Mouse (Mus musculus) midbrain, embryonic 11.5 days (tissue): ENCODE results near the gene Copb2. TPM values are rescaled to one million over a fixed set of nuclear protein-coding genes. Genes with fewer than 3 reads are reported as not detected.

Source experiments
- ATAC-seq: fragments of 200-750 bp; cut with Nextera tagmentation; 2 replicates; pipeline ENCODE4 v1.8.0; 2017; ENCODE audit warnings: moderate TSS enrichment, moderate library complexity; ENCODE audit not compliant: low FRiP score
- DNase-seq: peaks from one replicate; pipeline ENCODE4 v3.0.0; 2015; ENCODE audit warnings: low spot score; ENCODE audit errors: missing footprints
- H3K27ac ChIP-seq: fragments of 300-500 bp; sonication (generic); 2 replicates; pipeline ENCODE4 v1.5.1; 2014; ENCODE audit warnings: low read depth, low read length
- H3K27me3 ChIP-seq: fragments of 300-500 bp; sonication (generic); 2 replicates; pipeline ENCODE4 v1.6.1; 2014; ENCODE audit warnings: mild to moderate bottlenecking, low read length, moderate library complexity, mixed read lengths; ENCODE audit not compliant: control insufficient read depth, insufficient read depth
- H3K36me3 ChIP-seq: fragments of 300-500 bp; sonication (generic); 2 replicates; pipeline ENCODE4 v1.6.1; 2014; ENCODE audit warnings: mild to moderate bottlenecking, low read length, moderate library complexity, mixed read lengths; ENCODE audit not compliant: control insufficient read depth, insufficient read depth
- H3K4me1 ChIP-seq: fragments of 300-500 bp; sonication (generic); 2 replicates; pipeline ENCODE4 v1.6.1; 2014; ENCODE audit warnings: low read length; ENCODE audit not compliant: control insufficient read depth, insufficient read depth
- H3K4me2 ChIP-seq: fragments of 300-500 bp; sonication (generic); 2 replicates; pipeline ENCODE4 v1.6.1; 2014; ENCODE audit warnings: mild to moderate bottlenecking, moderate library complexity
- H3K4me3 ChIP-seq: fragments of 300-500 bp; sonication (generic); 2 replicates; pipeline ENCODE4 v1.5.1; 2014; ENCODE audit warnings: low read depth, low read length
- H3K9ac ChIP-seq: fragments of 300-500 bp; sonication (generic); 2 replicates; pipeline ENCODE4 v1.6.1; 2014; ENCODE audit warnings: low read length
- H3K9me3 ChIP-seq: fragments of 300-500 bp; sonication (generic); 2 replicates; pipeline ENCODE4 v1.6.1; 2016; ENCODE audit warnings: low read length; ENCODE audit not compliant: control insufficient read depth
- WGBS: fragments of 180-500 bp; shearing (Covaris S2); extraction: QIAGEN DNeasy Blood & Tissue Kit; methylation state at CpG from one replicate; pipeline ENCODE4 v1.1.7; 2014; 5-methylcytosine and 5-hydroxymethylcytosine counted together
- polyA plus RNA-seq: library from polyadenylated mRNA; unstranded; fragments of >200 nt; fragmentation: Nextera tagmentation; extraction: Ambion mirVana; gene quantifications from 2 replicates; pipeline ENCODE4 v1.2.1, GENCODE M21; 2014

Gene Copb2
- polyA plus RNA-seq, result 174 and 194 TPM in 2 replicates

DNA sequence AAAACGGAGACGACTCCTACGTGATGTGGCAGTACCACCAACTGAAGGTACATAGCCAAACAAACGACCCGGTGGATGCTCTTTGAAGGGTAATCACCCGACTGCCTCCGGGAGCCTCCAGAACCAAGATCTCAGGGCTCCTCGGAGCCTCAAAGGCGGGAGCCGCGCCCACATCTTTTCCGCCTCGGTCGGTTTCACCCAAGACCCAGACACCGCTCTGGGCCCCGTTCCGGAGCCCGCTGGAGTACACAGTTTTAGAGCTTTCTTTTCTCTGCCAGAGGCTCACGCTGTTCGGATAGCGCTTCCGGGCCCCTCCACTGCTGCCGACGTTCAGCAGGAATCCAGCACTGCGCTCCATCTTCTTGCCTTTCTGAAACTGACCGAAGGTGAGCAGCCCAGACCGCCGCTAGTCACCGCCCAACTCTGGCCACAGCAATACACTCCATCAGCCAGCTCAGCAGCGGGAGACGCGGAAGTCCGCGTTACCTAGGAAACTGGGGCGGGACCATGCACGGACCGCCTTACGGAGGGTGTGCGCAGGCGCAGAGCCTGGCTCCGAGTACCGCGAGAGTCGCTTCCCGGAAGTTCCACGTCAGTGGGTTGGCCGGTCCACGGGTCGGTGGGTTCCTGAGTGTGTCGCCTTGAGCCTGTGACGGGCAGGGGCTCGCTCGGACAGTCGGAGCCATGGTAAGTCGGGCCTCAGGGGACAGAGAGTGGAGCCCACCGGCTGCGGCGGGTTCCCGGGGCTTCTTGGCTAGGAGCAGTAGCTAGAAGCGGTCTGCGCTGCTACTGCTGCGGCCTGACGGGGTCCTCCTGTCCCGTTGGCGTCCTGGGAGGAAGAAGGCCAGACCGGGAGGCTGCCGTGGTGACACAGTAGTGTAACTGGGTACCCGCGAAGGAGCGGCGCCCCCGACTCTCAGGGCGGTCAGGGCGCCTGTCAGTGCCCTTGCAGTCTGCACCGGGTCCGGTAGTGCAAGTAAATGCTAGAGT lies at the start of gene Copb2:
Gene Copb2 (plus strand): TSS at position 585 of the 990 bp plus-strand sequence.
- H3K36me3 ChIP-seq, result no peaks in the 10 kb centered on the region; the same call in 1 of the 2 replicates
- no peaks in the 10 kb centered on the region for H3K9me3 ChIP-seq
- peak within 1 kb of the TSS; percentile 91 for H3K9ac ChIP-seq
- DNase-seq (peak; percentile 100), ATAC-seq (peak; percentile 100)
- H3K27me3 ChIP-seq, result no peaks in the 10 kb centered on the region
- H3K4me3 ChIP-seq, result peak within 1 kb of the TSS; percentile 94
- peak within 1 kb of the TSS; percentile 76 for H3K27ac ChIP-seq
- WGBS, result under 1% methylated on average over 76 of the region's 76 CpGs
- H3K4me2 ChIP-seq, result peak within 1 kb of the TSS; percentile 86
- H3K4me1 ChIP-seq, result peaks cover 15% of the 10 kb centered on the region

- no peaks in the 10 kb centered on the region for H3K9me3 ChIP-seq
- no peak overlapping the region for H3K27ac ChIP-seq
- peaks cover 7% of the 10 kb centered on the region; the same call in 1 of the 2 replicates for H3K4me1 ChIP-seq
- no peak overlapping the region for H3K4me2 ChIP-seq
- H3K27me3 ChIP-seq, result no peaks in the 10 kb centered on the region
- no peak overlapping the region for H3K4me3 ChIP-seq
- H3K36me3 ChIP-seq, result no peaks in the 10 kb centered on the region
- DNase-seq, result no peak
- H3K9ac ChIP-seq, result no peak overlapping the region
- ATAC-seq, result no peak
- WGBS, result 74% methylated on average over 2 of the region's 2 CpGs
Measured at GRCm38 (mm10) chr9:98523872-98524271, 39.6 kb upstream of the Copb2 start.

DNA sequence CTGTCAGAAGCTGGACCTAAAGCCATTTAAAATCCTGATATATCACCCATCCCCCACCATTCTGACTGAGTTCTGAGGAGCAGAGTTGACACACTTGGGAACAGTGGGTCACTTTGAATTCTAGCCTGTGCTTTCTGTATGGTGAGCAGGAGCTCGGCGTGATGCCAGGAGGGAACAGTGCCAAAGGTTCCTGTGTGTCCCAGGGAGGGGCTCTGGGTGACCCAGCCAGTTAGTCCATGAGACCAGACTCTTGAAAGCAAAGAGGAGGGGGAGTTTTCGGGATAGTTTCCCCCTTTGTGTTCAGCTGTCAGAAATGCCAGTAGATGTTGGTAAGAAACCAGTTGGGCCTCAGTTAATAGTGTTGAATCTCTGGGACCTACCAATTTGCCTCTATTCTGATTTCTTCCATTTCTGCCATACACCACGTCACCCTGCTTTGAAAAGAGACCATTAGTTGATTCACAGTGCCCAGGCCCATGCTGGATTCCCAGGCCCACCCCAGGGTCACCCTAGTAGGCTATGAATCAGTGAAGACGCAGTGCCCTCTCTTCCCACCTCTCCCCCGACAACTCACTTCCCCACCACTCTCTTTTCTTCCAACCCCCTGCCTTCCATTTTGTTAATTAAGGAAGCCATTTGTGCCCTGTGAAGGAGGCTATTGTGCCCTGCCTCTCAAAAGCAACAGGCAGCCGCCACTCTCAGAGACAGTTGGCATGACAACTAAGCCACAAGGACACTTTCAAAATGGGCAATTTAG lies 38.6 kb upstream of the Copb2 start:
- no peaks in the 10 kb centered on the region for H3K27me3 ChIP-seq
- no peak overlapping the region for H3K4me2 ChIP-seq
- 51% methylated on average over 7 of the region's 7 CpGs for WGBS

DNA sequence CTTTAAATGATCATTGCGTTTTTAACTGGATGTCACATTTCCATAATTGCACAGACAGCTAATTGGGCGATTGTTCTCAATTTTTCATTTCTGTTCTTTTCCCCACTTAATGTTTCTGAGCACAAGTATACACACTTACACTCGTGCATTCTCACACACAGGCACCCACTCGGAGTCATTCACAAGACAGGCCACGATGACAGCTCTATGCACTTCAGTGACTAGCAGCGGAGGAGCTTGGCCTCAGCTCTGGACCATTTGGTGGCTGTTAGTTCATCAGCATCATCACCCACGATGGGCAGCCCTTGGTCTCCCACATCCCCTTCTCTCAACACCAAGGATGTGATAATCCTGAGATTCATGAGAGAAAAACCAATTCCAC lies 38.0 kb upstream of the Copb2 start:
- Histone ChIP-seq H3K36me3 (no peaks in the 10 kb centered on the region), H3K4me3 (no peak overlapping the region), H3K9me3 (no peaks in the 10 kb centered on the region), H3K4me2 (no peak overlapping the region), H3K4me1 (peaks cover 7% of the 10 kb centered on the region; the same call in 1 of the 2 replicates), H3K9ac (no peak overlapping the region), H3K27ac (no peak overlapping the region), H3K27me3 (no peaks in the 10 kb centered on the region)
- WGBS, result 45% methylated on average over 7 of the region's 7 CpGs
- ATAC-seq, result no peak; the same call in 1 of the 2 replicates
- DNase-seq, result no peak

More for the DNA sequence above, 38.6 kb upstream of the Copb2 start:
- no peak overlapping the region for H3K4me3 ChIP-seq
- no peaks in the 10 kb centered on the region for H3K36me3 ChIP-seq
- peaks cover 7% of the 10 kb centered on the region; the same call in 1 of the 2 replicates for H3K4me1 ChIP-seq
- no peaks in the 10 kb centered on the region for H3K9me3 ChIP-seq
- peak; percentile 69 for ATAC-seq
- no peak overlapping the region for H3K27ac ChIP-seq
- H3K9ac ChIP-seq, result no peak overlapping the region
- no peak for DNase-seq

DNA sequence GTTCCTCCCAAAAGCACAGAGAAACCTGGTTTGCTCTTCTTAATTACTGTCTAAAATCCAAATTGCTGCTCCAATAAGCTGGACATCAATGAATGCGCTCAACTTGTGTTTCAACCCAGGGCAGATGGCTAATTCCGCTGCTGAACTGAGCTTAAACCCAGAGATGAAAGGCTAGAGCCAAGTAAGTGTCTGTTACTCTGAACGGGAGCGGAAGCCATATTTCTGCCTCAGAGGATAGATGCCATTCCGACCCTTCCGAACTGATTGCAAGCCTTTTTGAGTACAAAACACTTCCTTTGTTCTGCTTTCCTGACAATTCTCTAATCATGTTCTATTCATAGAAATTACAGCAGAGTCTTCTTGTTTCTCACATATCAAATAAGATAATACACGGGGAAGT lies 36.3 kb upstream of the Copb2 start:
- Histone ChIP-seq H3K27me3 (no peaks in the 10 kb centered on the region), H3K9ac (no peak overlapping the region), H3K27ac (no peak overlapping the region), H3K4me3 (no peak overlapping the region), H3K4me1 (peaks cover 7% of the 10 kb centered on the region; the same call in 1 of the 2 replicates), H3K36me3 (no peaks in the 10 kb centered on the region), H3K9me3 (no peaks in the 10 kb centered on the region), H3K4me2 (no peak overlapping the region)
- DNase-seq, result no peak
- no peak for ATAC-seq
- 85% methylated on average over 7 of the region's 7 CpGs for WGBS

GRCm38 (mm10) chr9:98529776-98530175 lies 33.7 kb upstream of the Copb2 start:
- WGBS, result 73% methylated on average over 4 of the region's 4 CpGs
- Histone ChIP-seq H3K4me2 (no peak overlapping the region), H3K4me3 (no peak overlapping the region), H3K27ac (no peak overlapping the region), H3K36me3 (no peaks in the 10 kb centered on the region), H3K9me3 (no peaks in the 10 kb centered on the region), H3K4me1 (peaks cover 6% of the 10 kb centered on the region; the same call in 1 of the 2 replicates), H3K9ac (no peak overlapping the region), H3K27me3 (no peaks in the 10 kb centered on the region)
- ATAC-seq (no peak), DNase-seq (no peak)

- 67% methylated on average over 2 of the region's 2 CpGs for WGBS
- no peak overlapping the region for H3K4me2 ChIP-seq
- no peaks in the 10 kb centered on the region for H3K27me3 ChIP-seq
- no peaks in the 10 kb centered on the region for H3K9me3 ChIP-seq
- H3K27ac ChIP-seq, result no peak overlapping the region
- no peaks in the 10 kb centered on the region for H3K36me3 ChIP-seq
- H3K4me1 ChIP-seq, result no peaks in the 10 kb centered on the region
- no peak overlapping the region for H3K4me3 ChIP-seq
- ATAC-seq (no peak), DNase-seq (no peak)
- no peak overlapping the region for H3K9ac ChIP-seq
Measured at GRCm38 (mm10) chr9:98530999-98531398, 32.5 kb upstream of the Copb2 start.

DNA sequence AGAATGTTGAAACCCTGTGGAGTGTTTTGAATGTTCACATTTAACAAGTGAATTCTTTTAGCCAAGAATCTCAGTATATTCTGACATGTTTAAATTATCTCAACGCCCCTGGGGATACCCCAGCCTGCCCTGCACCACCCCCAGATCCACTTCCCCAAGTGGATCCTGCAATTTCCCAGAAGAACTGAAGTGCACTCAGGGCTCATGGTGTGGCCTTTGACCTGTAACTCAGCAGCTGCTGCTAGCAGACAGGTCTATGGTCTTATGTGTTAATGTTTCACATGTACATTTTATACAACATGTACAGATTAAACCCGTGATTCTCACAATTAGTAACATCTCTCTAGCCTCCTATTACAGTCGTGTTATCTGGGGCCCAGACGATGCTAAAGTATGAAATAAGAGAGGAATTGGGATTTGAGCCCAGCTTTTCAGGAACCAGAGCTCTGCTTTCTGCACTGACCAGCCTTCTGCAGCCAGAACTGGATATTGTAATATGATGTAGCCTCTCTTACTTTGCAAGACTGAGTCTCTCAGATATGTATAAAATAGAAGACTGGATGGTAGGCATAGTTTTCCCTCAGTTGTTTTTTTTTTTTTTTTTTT lies 28.7 kb upstream of the Copb2 start:
- no peak for DNase-seq
- no peak for ATAC-seq
- Histone ChIP-seq H3K9ac (no peak overlapping the region), H3K4me3 (no peak overlapping the region), H3K4me2 (no peak overlapping the region), H3K27ac (no peak overlapping the region), H3K9me3 (no peaks in the 10 kb centered on the region), H3K27me3 (no peaks in the 10 kb centered on the region), H3K36me3 (no peaks in the 10 kb centered on the region), H3K4me1 (no peaks in the 10 kb centered on the region)
- WGBS, result 74% methylated on average over 4 of the region's 4 CpGs
